Mouse (Mus musculus): ENCODE measurements around the gene Mrpl2. TPM values are rescaled to one million over a fixed set of nuclear protein-coding genes. Genes with fewer than 3 reads are reported as not detected.

Gene Mrpl2
- total RNA-seq (2023) = 10 to 100 TPM; 30.7 to 32.8 TPM

GRCm38 (mm10) chr17:46645561-46646321 is at the start of gene Mrpl2, which contains the start of gene Klc4:
Gene Mrpl2, plus strand, starts transcription at chr17:46646229.
Gene Klc4, minus strand, starts transcription at chr17:46646022.

GRCm38 (mm10) chr17:46628791-46629684 is 17.0 kb upstream of the Mrpl2 start, which contains the start of gene Ptk7:
Gene Ptk7, minus strand, starts transcription at chr17:46629504.

GRCm38 (mm10) chr17:46650232-46651031 is 4.4 kb downstream of the Mrpl2 start, which contains the start of gene Cul7:
Gene Cul7, plus strand, starts transcription at chr17:46650337.

GRCm38 (mm10) chr17:46673850-46674529 is 28.0 kb downstream of the Mrpl2 start, which contains the start of gene Rrp36:
Gene Rrp36, minus strand, starts transcription at chr17:46674352.

GRCm38 (mm10) chr17:46678416-46678815 is 32.4 kb downstream of the Mrpl2 start, which contains the start of gene Mea1:
Gene Mea1, plus strand, starts transcription at chr17:46678793.

DNA sequence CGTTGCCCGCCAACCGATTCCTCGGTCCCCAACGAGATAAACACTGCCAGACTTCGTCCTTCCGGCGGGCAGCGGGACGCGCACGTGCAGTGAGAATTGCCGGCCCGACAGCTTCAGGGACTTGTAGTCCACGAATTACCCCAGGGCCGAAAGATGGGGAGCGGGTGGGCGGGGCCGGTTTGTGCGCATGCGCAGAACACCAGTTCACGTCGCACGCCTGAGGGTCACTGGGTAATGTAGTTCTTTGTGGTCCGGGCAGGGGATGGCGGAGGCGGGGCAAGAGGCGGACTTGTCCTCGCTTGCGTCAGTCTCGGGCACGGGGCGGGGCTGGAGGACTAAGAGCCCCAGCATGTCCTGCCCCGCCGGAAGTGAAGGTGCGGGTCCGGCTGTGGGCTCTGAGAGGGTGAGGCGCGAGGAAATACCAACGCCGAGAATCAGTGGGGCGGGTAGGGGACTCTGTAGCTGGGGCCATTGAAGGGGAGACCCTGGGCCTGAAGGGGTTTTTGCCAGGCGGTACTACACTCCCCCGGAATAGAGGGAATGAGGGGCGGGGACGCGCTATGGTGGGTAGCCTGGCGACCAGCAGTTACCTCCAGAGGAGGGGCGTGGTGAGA is 34.8 kb downstream of the Mrpl2 start, which contains the start of gene Klhdc3:
Gene Klhdc3, minus strand, starts transcription at position 155 of the 614 bp plus-strand sequence.

Other genes with a start within 250 kb of the Mrpl2 start
- not detected for gene Crip3, start 217.3 kb upstream of the Mrpl2 start, total RNA-seq (2023)
- gene Slc22a7, start 207.8 kb upstream of the Mrpl2 start, total RNA-seq (2023) = not detected
- gene Ttbk1, start 158.6 kb upstream of the Mrpl2 start, total RNA-seq (2023) = under 1 TPM; 0.53 to 0.87 TPM
- gene Dnph1, start 149.5 kb upstream of the Mrpl2 start, total RNA-seq (2023) = 1 to 10 TPM in 1 of 2 experiments, not detected in 1; 1.1 TPM
- gene Cul9, start 99.8 kb upstream of the Mrpl2 start, total RNA-seq (2023) = 10 to 100 TPM; 14.3 to 16.6 TPM
- 10 to 100 TPM; 74.1 to 76.7 TPM for gene Srf, start 90.1 kb upstream of the Mrpl2 start, total RNA-seq (2023)
- not detected for gene Ptk7, start 16.7 kb upstream of the Mrpl2 start, total RNA-seq (2023)
- 10 to 100 TPM; 13.0 to 16.7 TPM for gene Klc4, start 207 bp upstream of the Mrpl2 start, total RNA-seq (2023)
- 1 to 10 TPM; 6.7 to 7.6 TPM for gene Cul7, start 4.1 kb downstream of the Mrpl2 start, total RNA-seq (2023)
- 10 to 100 TPM; 28.2 to 34.0 TPM for gene Rrp36, start 28.1 kb downstream of the Mrpl2 start, total RNA-seq (2023)
- gene Mea1, start 32.6 kb downstream of the Mrpl2 start, total RNA-seq (2023) = 10 to 100 TPM; 44.8 to 46.6 TPM
- 10 to 100 TPM; 42.8 to 54.6 TPM for gene Klhdc3, start 34.7 kb downstream of the Mrpl2 start, total RNA-seq (2023)
- gene Ppp2r5d, start 58.9 kb downstream of the Mrpl2 start, total RNA-seq (2023) = 10 to 100 TPM; 46.9 to 48.3 TPM
- 10 to 100 TPM; 27.9 to 32.0 TPM for gene Pex6, start 65.2 kb downstream of the Mrpl2 start, total RNA-seq (2023)
- gene Gnmt, start 82.9 kb downstream of the Mrpl2 start, total RNA-seq (2023) = 1 to 10 TPM; 1.8 to 6.1 TPM
- gene Cnpy3, start 106.0 kb downstream of the Mrpl2 start, total RNA-seq (2023) = 10 to 100 TPM; 51.7 to 54.6 TPM
- gene Ptcra, start 117.5 kb downstream of the Mrpl2 start, total RNA-seq (2023) = not detected
- gene 2310039H08Rik, start 126.4 kb downstream of the Mrpl2 start, total RNA-seq (2023) = 10 to 100 TPM; 16.8 to 24.2 TPM
- gene Rpl7l1, start 136.4 kb downstream of the Mrpl2 start, total RNA-seq (2023) = 10 to 100 TPM; 54.9 to 65.9 TPM
- 10 to 100 TPM; 39.4 to 55.6 TPM for gene Bicral, start 212.3 kb downstream of the Mrpl2 start, total RNA-seq (2023)
- 10 to 100 TPM; 15.6 to 16.2 TPM for gene Tbcc, start 244.5 kb downstream of the Mrpl2 start, total RNA-seq (2023)

All from T-cell, adult 66 days (primary cell).